Comparison of ENCODE assay signal across 8 mouse cellular contexts in genomic region chr11:119127147-119127546, GRCm38 (mm10). TPM values are rescaled to one million over a fixed set of nuclear protein-coding genes. Genes with fewer than 3 reads are reported as not detected.
DNase-seq lines count a peak whose midpoint lies in the region; ATAC-seq lines count a peak whose summit lies in the region.

No protein-coding gene starts in this region.

- H3K4me2 ChIP-seq in liver, embryonic 13.5 days = no peak overlapping the region
- H3K4me2 ChIP-seq in embryonic facial prominence, embryonic 15.5 days (replicated peaks) = no peak overlapping the region
- H3K4me2 ChIP-seq in neural tube, embryonic 14.5 days (ENCODE audit: low read depth, low read length) = peak overlapping the region; percentile 16; the same call in 1 of the 2 replicates

- 50% methylated on average over 12 of the region's 12 CpGs for WGBS in liver, embryonic 13.5 days (ENCODE audit: insufficient replicate concordance)
- 26% methylated on average over 12 of the region's 12 CpGs for WGBS in embryonic facial prominence, embryonic 15.5 days
- WGBS in neural tube, embryonic 14.5 days = 8% methylated on average over 12 of the region's 12 CpGs

- H3K9me3 ChIP-seq in liver, embryonic 13.5 days (replicated peaks) = no peaks in the 10 kb centered on the region
- H3K9me3 ChIP-seq in embryonic facial prominence, embryonic 15.5 days (replicated peaks) = no peaks in the 10 kb centered on the region
- no peaks in the 10 kb centered on the region for H3K9me3 ChIP-seq in neural tube, embryonic 14.5 days (ENCODE audit: control insufficient read depth, low read length)

- H3K4me3 ChIP-seq in liver, embryonic 13.5 days (replicated peaks) = no peak overlapping the region
- no peak overlapping the region for H3K4me3 ChIP-seq in embryonic facial prominence, embryonic 15.5 days (replicated peaks)
- H3K4me3 ChIP-seq in neural tube, embryonic 14.5 days (ENCODE audit: low read depth, low read length) = no peak overlapping the region

- H3K36me3 ChIP-seq in liver, embryonic 13.5 days = no peaks in the 10 kb centered on the region
- H3K36me3 ChIP-seq in embryonic facial prominence, embryonic 15.5 days = no peaks in the 10 kb centered on the region
- no peaks in the 10 kb centered on the region for H3K36me3 ChIP-seq in neural tube, embryonic 14.5 days (ENCODE audit: control insufficient read depth, insufficient read depth, low read length)

- DNase-seq in liver, embryonic 13.5 days = no peak
- no peak for DNase-seq in liver
- DNase-seq in kidney, postnatal 25 days = peak; percentile 49 to 72
- no peak for DNase-seq in thymus, postnatal 25 days
- no peak for DNase-seq in thymus, postnatal 10 days (ENCODE audit: low spot score in 2 of 2)

- no peak overlapping the region for H3K9ac ChIP-seq in liver, embryonic 13.5 days
- no peak overlapping the region for H3K9ac ChIP-seq in embryonic facial prominence, embryonic 15.5 days
- peak overlapping the region; percentile 2; the same call in 1 of the 2 replicates for H3K9ac ChIP-seq in neural tube, embryonic 14.5 days (replicated peaks; ENCODE audit: low read depth, low read length)

- H3K4me1 ChIP-seq in liver, embryonic 13.5 days (replicated peaks) = peaks cover 38% of the 10 kb centered on the region
- H3K4me1 ChIP-seq in embryonic facial prominence, embryonic 15.5 days = peaks cover 50% of the 10 kb centered on the region
- peaks cover 45% of the 10 kb centered on the region for H3K4me1 ChIP-seq in neural tube, embryonic 14.5 days (ENCODE audit: control insufficient read depth, insufficient read depth, low read length)

- H3K27ac ChIP-seq in liver, embryonic 13.5 days = peak overlapping the region; percentile 35; the same call in 1 of the 2 replicates
- 0 out of 2 replicates have a peak overlapping the region, but pooled peaks have one; percentile 17 for H3K27ac ChIP-seq in embryonic facial prominence, embryonic 15.5 days (replicated peaks)
- peak overlapping the region; percentile 76; the same call in 1 of the 2 replicates for H3K27ac ChIP-seq in neural tube, embryonic 14.5 days (ENCODE audit: low read depth, low read length)

- peaks cover 39% of the 10 kb centered on the region for H3K27me3 ChIP-seq in liver, embryonic 13.5 days
- H3K27me3 ChIP-seq in embryonic facial prominence, embryonic 15.5 days = peaks cover 3% of the 10 kb centered on the region; the same call in 1 of the 2 replicates
- H3K27me3 ChIP-seq in neural tube, embryonic 14.5 days (ENCODE audit: control insufficient read depth, insufficient read depth, low read length) = no peaks in the 10 kb centered on the region

- ATAC-seq in liver, embryonic 13.5 days (ENCODE audit: low read depth) = no peak
- no peak for ATAC-seq in embryonic facial prominence, embryonic 15.5 days (ENCODE audit: insufficient number of reproducible peaks, low FRiP score, low TSS enrichment, low read depth)
- no peak for ATAC-seq in neural tube, embryonic 14.5 days (ENCODE audit: low read depth)
- no peak for ATAC-seq in CD4-positive, CD25-positive, alpha-beta regulatory T cell, adult 4 months

RNA-seq across cellular contexts. Expression of gene Cbx4, which starts 41.1 kb away (rescaled TPM):
- polyA plus RNA-seq in liver, embryonic 13.5 days (2015; fragmentation: Nextera tagmentation; extraction: Ambion mirVana) = 2.0 and 2.4 TPM in 2 replicates
- 17.2 and 21.4 TPM in 2 replicates for polyA plus RNA-seq in embryonic facial prominence, embryonic 15.5 days (2015; fragmentation: Nextera tagmentation; extraction: Ambion mirVana)
- polyA plus RNA-seq in neural tube, embryonic 14.5 days (2014; fragmentation: Nextera tagmentation; extraction: Ambion mirVana) = 14.5 and 15.1 TPM in 2 replicates
- polyA plus RNA-seq in CD4-positive, CD25-positive, alpha-beta regulatory T cell, adult 4 months (2017; shearing (Covaris generic)) = 1 to 10 TPM; 1.7 to 3.7 TPM

Comparison
In these comparisons a context has a peak if more than half of its experiments do, and no peak if none do; other contexts are left out.
1. DNase-seq: peak in kidney, postnatal 25 days (2 of 2); none in liver, embryonic 13.5 days (single experiment), liver (single experiment), thymus, postnatal 25 days (single experiment) and thymus, postnatal 10 days (0 of 2).
2. H3K27ac ChIP-seq: peak in every context shown above with its lines; median percentile 76 in neural tube, embryonic 14.5 days; 35 in liver, embryonic 13.5 days; 17 in embryonic facial prominence, embryonic 15.5 days.